ENCODE assay signal across 15 mouse cellular contexts in genomic region chr13:72120911-72121553, GRCm38 (mm10).
A peak's percentile ranks its signal among the peaks of the same experiment; 100 is the strongest.
DNase-seq lines count a peak whose midpoint lies in the region; ATAC-seq and TF ChIP-seq lines count a peak whose summit lies in the region.
"Had no signal": no experiment of that assay in that cellular context is flagged by ENCODE, and none has a peak within 500 bp of the region (broad histone marks: within the 10 kb centered on the region; RNA-seq: fewer than 3 reads in every experiment).

No protein-coding gene starts in this region.

- TF ChIP-seq EP300 in heart, adult 2 months (IDR thresholded peaks at IDR 0.05; ENCODE audit: insufficient read depth, low read depth, low read length), result no peak

- H3K9ac ChIP-seq in heart, embryonic 16.5 days (ENCODE audit: low read length), result no peak overlapping the region
- H3K9ac ChIP-seq in heart, adult 2 months (ENCODE audit: low read depth, low read length), result no peak overlapping the region
- H3K9ac ChIP-seq in forebrain, embryonic 15.5 days (replicated peaks), result no peak overlapping the region
- no peak overlapping the region for H3K9ac ChIP-seq in midbrain, embryonic 13.5 days (replicated peaks)
- H3K9ac ChIP-seq: embryonic facial prominence, embryonic 12.5 days; heart, embryonic 15.5 days; liver, embryonic 12.5 days had no signal

- DNase-seq in heart, adult 2 months, result no peak
- DNase-seq in embryo, embryonic 10.5 days (ENCODE audit: low spot score), result peak; percentile 56
- no peak for DNase-seq in kidney, adult 2 months
- DNase-seq in left cerebral cortex, adult 9 months (ENCODE audit: low spot score in 2 of 2), result no peak
- DNase-seq in kidney, postnatal 25 days, result no peak
- DNase-seq: adrenal gland, adult 2 months had no signal

- H3K27me3 ChIP-seq in heart, embryonic 16.5 days (ENCODE audit: control insufficient read depth, insufficient read depth, low read length), result no peaks in the 10 kb centered on the region
- H3K27me3 ChIP-seq in heart, adult 2 months (ENCODE audit: control insufficient read depth, insufficient read depth, low read length), result no peaks in the 10 kb centered on the region
- peaks cover 8% of the 10 kb centered on the region; the same call in 1 of the 2 replicates for H3K27me3 ChIP-seq in forebrain, embryonic 15.5 days
- peaks cover 58% of the 10 kb centered on the region for H3K27me3 ChIP-seq in midbrain, embryonic 13.5 days
- H3K27me3 ChIP-seq in kidney, adult 2 months (replicated peaks; ENCODE audit: control insufficient read depth, insufficient read depth, low read length), result no peaks in the 10 kb centered on the region
- H3K27me3 ChIP-seq: heart, embryonic 15.5 days had no signal

- H3K27ac ChIP-seq in heart, embryonic 16.5 days (ENCODE audit: low read length), result peak overlapping the region; percentile 1; the same call in 1 of the 2 replicates
- H3K27ac ChIP-seq in heart, adult 2 months, result no peak overlapping the region
- no peak overlapping the region for H3K27ac ChIP-seq in forebrain, embryonic 15.5 days (replicated peaks)
- H3K27ac ChIP-seq in midbrain, embryonic 13.5 days, result peak overlapping the region; percentile 61
- H3K27ac ChIP-seq in kidney, adult 2 months (ENCODE audit: insufficient read depth, low read depth, low read length), result no peak overlapping the region
- H3K27ac ChIP-seq: embryonic facial prominence, embryonic 12.5 days; heart, embryonic 15.5 days; kidney, postnatal 0 days; left cerebral cortex, adult 2 months; liver, embryonic 12.5 days; macrophage had no signal

- no peaks in the 10 kb centered on the region for H3K9me3 ChIP-seq in heart, embryonic 16.5 days (replicated peaks; ENCODE audit: control insufficient read depth, low read length)
- H3K9me3 ChIP-seq in forebrain, embryonic 15.5 days, result no peaks in the 10 kb centered on the region
- H3K9me3 ChIP-seq in midbrain, embryonic 13.5 days, result no peaks in the 10 kb centered on the region
- H3K9me3 ChIP-seq: embryonic facial prominence, embryonic 12.5 days; heart, embryonic 15.5 days; liver, embryonic 12.5 days had no signal

- ATAC-seq in heart, embryonic 16.5 days (replicated peaks; ENCODE audit: extremely low read depth, insufficient read depth, low FRiP score), result no peak
- ATAC-seq in forebrain, embryonic 15.5 days (replicated peaks), result peak; percentile 34
- ATAC-seq in midbrain, embryonic 13.5 days, result peak; percentile 86
- ATAC-seq: liver, embryonic 12.5 days had no signal

- H3K4me1 ChIP-seq in heart, embryonic 16.5 days (ENCODE audit: control insufficient read depth, insufficient read depth, low read length), result peaks cover 13% of the 10 kb centered on the region
- H3K4me1 ChIP-seq in heart, adult 2 months (ENCODE audit: control insufficient read depth, insufficient read depth, low read length), result no peaks in the 10 kb centered on the region
- H3K4me1 ChIP-seq in forebrain, embryonic 15.5 days, result peaks cover 16% of the 10 kb centered on the region
- peaks cover 36% of the 10 kb centered on the region for H3K4me1 ChIP-seq in midbrain, embryonic 13.5 days (replicated peaks)
- no peaks in the 10 kb centered on the region for H3K4me1 ChIP-seq in kidney, adult 2 months (ENCODE audit: control insufficient read depth, insufficient read depth, low read length)
- H3K4me1 ChIP-seq: liver, embryonic 12.5 days had no signal

- no peak overlapping the region for H3K4me3 ChIP-seq in heart, embryonic 16.5 days (ENCODE audit: low read length)
- H3K4me3 ChIP-seq in heart, adult 2 months, result no peak overlapping the region
- no peak overlapping the region for H3K4me3 ChIP-seq in forebrain, embryonic 15.5 days
- H3K4me3 ChIP-seq in midbrain, embryonic 13.5 days (replicated peaks), result no peak overlapping the region
- H3K4me3 ChIP-seq in kidney, adult 2 months (ENCODE audit: insufficient read depth, low read depth, low read length), result no peak overlapping the region
- H3K4me3 ChIP-seq: embryonic facial prominence, embryonic 12.5 days; heart, embryonic 15.5 days; left cerebral cortex, adult 2 months; liver, embryonic 12.5 days had no signal

- H3K36me3 ChIP-seq in heart, embryonic 16.5 days (ENCODE audit: control insufficient read depth, insufficient read depth), result no peaks in the 10 kb centered on the region
- no peaks in the 10 kb centered on the region for H3K36me3 ChIP-seq in heart, adult 2 months (ENCODE audit: control insufficient read depth, insufficient read depth, low read length)
- H3K36me3 ChIP-seq in forebrain, embryonic 15.5 days, result no peaks in the 10 kb centered on the region
- no peaks in the 10 kb centered on the region for H3K36me3 ChIP-seq in midbrain, embryonic 13.5 days
- no peaks in the 10 kb centered on the region for H3K36me3 ChIP-seq in kidney, adult 2 months (ENCODE audit: control insufficient read depth, insufficient read depth, low read length)
- H3K36me3 ChIP-seq: embryonic facial prominence, embryonic 12.5 days; heart, embryonic 15.5 days; liver, embryonic 12.5 days had no signal

- H3K4me2 ChIP-seq in heart, embryonic 16.5 days (ENCODE audit: low read depth, low read length), result no peak overlapping the region
- no peak overlapping the region for H3K4me2 ChIP-seq in forebrain, embryonic 15.5 days (replicated peaks)
- H3K4me2 ChIP-seq in midbrain, embryonic 13.5 days (replicated peaks), result no peak overlapping the region; the same call in 1 of the 2 replicates
- H3K4me2 ChIP-seq: embryonic facial prominence, embryonic 12.5 days; liver, embryonic 12.5 days had no signal

- no peak for TF ChIP-seq POLR2A in heart, adult 2 months (IDR thresholded peaks at IDR 0.05; ENCODE audit: insufficient read depth, low read depth, low read length)
- TF ChIP-seq POLR2A in kidney, adult 2 months (IDR thresholded peaks at IDR 0.05; ENCODE audit: low read depth, low read length), result no peak

- 41% methylated on average over 6 of the region's 6 CpGs for WGBS in heart, embryonic 16.5 days
- 56% methylated on average over 6 of the region's 6 CpGs for WGBS in heart, adult 2 months
- 7% methylated on average over 6 of the region's 6 CpGs for WGBS in forebrain, embryonic 15.5 days
- 7% methylated on average over 6 of the region's 6 CpGs for WGBS in midbrain, embryonic 13.5 days
- WGBS in kidney, adult 2 months, result 58% methylated on average over 6 of the region's 6 CpGs

- intact Hi-C loops in heart, adult 2 months (cut with DNase I), result no loop called here

- no peaks in the 10 kb centered on the region for H3K79me2 ChIP-seq in heart, adult 2 months (replicated peaks; ENCODE audit: control insufficient read depth, insufficient read depth, low read length)

- no peak for TF ChIP-seq CTCF in heart, adult 2 months (IDR thresholded peaks at IDR 0.05)
- TF ChIP-seq CTCF in kidney, adult 2 months (conservative IDR thresholded peaks at IDR 0.05; ENCODE audit: insufficient read depth, insufficient read length, low read depth, low read length), result no peak

Comparison
In these comparisons a context has a peak if more than half of its experiments do, and no peak if none do; other contexts are left out.
1. H3K27ac ChIP-seq: peak in heart, embryonic 16.5 days (single experiment) and midbrain, embryonic 13.5 days (single experiment); none in heart, adult 2 months (single experiment), forebrain, embryonic 15.5 days (single experiment) and kidney, adult 2 months (single experiment).